Mouse (Mus musculus) gastrocnemius, postnatal 25 days (tissue): ENCODE measurements at regions not wholly inside any gene's neighbourhood (a gene's known extent, or its start where the extent isn't known, plus 50 kb on each side); places are given as distances from the start of the nearest gene placed in this dataset.

Experiments
- DNase-seq: peaks from one replicate; pipeline ENCODE4 v3.0.0; 2022

- no peak for DNase-seq
Measured at GRCm38 (mm10) chr12:107121990-107122389, 366.4 kb upstream of the 3110018I06Rik start.

GRCm38 (mm10) chr12:107123661-107124060 lies 364.8 kb upstream of the 3110018I06Rik start:
- no peak for DNase-seq

- DNase-seq: no peak
Measured at GRCm38 (mm10) chr12:107124263-107124885, 364.1 kb upstream of the 3110018I06Rik start.

GRCm38 (mm10) chr12:107125201-107125600 lies 363.2 kb upstream of the 3110018I06Rik start:
- DNase-seq: no peak

GRCm38 (mm10) chr12:107126056-107126455 lies 362.4 kb upstream of the 3110018I06Rik start:
- no peak for DNase-seq

- DNase-seq: no peak
Measured at GRCm38 (mm10) chr12:107127591-107127990, 360.8 kb upstream of the 3110018I06Rik start.

GRCm38 (mm10) chr12:107129232-107129631 lies 359.2 kb upstream of the 3110018I06Rik start:
- DNase-seq: no peak

GRCm38 (mm10) chr12:107131351-107131750 lies 357.1 kb upstream of the 3110018I06Rik start:
- no peak for DNase-seq

- DNase-seq: no peak
Measured at GRCm38 (mm10) chr12:107131841-107132240, 356.6 kb upstream of the 3110018I06Rik start.

- DNase-seq: no peak
Measured at GRCm38 (mm10) chr12:107132501-107132900, 355.9 kb upstream of the 3110018I06Rik start.

- no peak for DNase-seq
Measured at GRCm38 (mm10) chr12:107134353-107134752, 354.1 kb upstream of the 3110018I06Rik start.

- DNase-seq: no peak
Measured at GRCm38 (mm10) chr12:107138677-107139400, 349.6 kb upstream of the 3110018I06Rik start.

GRCm38 (mm10) chr12:107140957-107141595 lies 347.4 kb upstream of the 3110018I06Rik start:
- DNase-seq: no peak

GRCm38 (mm10) chr12:107142226-107142625 lies 346.2 kb upstream of the 3110018I06Rik start:
- no peak for DNase-seq

- DNase-seq: no peak
Measured at GRCm38 (mm10) chr12:107146608-107147121, 341.8 kb upstream of the 3110018I06Rik start.

- no peak for DNase-seq
Measured at GRCm38 (mm10) chr12:107148451-107148850, 340.0 kb upstream of the 3110018I06Rik start.

GRCm38 (mm10) chr12:107151089-107151488 lies 337.3 kb upstream of the 3110018I06Rik start:
- DNase-seq: no peak

- no peak for DNase-seq
Measured at GRCm38 (mm10) chr12:107154668-107155067, 333.8 kb upstream of the 3110018I06Rik start.

GRCm38 (mm10) chr12:107156791-107157428 lies 331.5 kb upstream of the 3110018I06Rik start:
- no peak for DNase-seq

- DNase-seq: no peak
Measured at GRCm38 (mm10) chr12:107159126-107159525, 329.3 kb upstream of the 3110018I06Rik start.

GRCm38 (mm10) chr12:107160137-107160536 lies 328.3 kb upstream of the 3110018I06Rik start:
- DNase-seq: peak; percentile 31

GRCm38 (mm10) chr12:107160628-107161027 lies 327.8 kb upstream of the 3110018I06Rik start:
- no peak for DNase-seq

GRCm38 (mm10) chr12:107170926-107171325 lies 317.5 kb upstream of the 3110018I06Rik start:
- DNase-seq: no peak
